Mouse (Mus musculus) liver, embryonic 13.5 days (tissue): ENCODE measurements around the gene Arhgef11. TPM values are rescaled to one million over a fixed set of nuclear protein-coding genes. Genes with fewer than 3 reads are reported as not detected.

Source experiments
- ATAC-seq: fragments of 200-750 bp; cut with Nextera tagmentation; 2 replicates; pipeline ENCODE4 v1.8.0; 2017; ENCODE audit warnings: low read depth, mild to moderate bottlenecking, moderate number of reproducible peaks, moderate library complexity
- DNase-seq: peaks from one replicate; pipeline ENCODE4 v3.0.0; 2022
- H3K27ac ChIP-seq: fragments of 300-500 bp; sonication (generic); 2 replicates; pipeline ENCODE4 v1.5.1; 2015; ENCODE audit warnings: moderate library complexity, mild to moderate bottlenecking, inconsistent platforms
- H3K27me3 ChIP-seq: fragments of 300-500 bp; sonication (generic); 2 replicates; pipeline ENCODE4 v1.6.1; 2015; ENCODE audit warnings: mild to moderate bottlenecking, inconsistent platforms
- H3K36me3 ChIP-seq: fragments of 300-500 bp; sonication (generic); 2 replicates; pipeline ENCODE4 v1.6.1; 2015; ENCODE audit warnings: mild to moderate bottlenecking, inconsistent platforms
- H3K4me1 ChIP-seq: fragments of 300-500 bp; sonication (generic); replicated peaks from 2 replicates; pipeline ENCODE4 v1.6.1; 2015; ENCODE audit warnings: inconsistent platforms
- H3K4me2 ChIP-seq: fragments of 300-500 bp; sonication (generic); 2 replicates; pipeline ENCODE4 v1.6.1; 2015; ENCODE audit warnings: inconsistent platforms, mild to moderate bottlenecking, moderate library complexity
- H3K4me3 ChIP-seq: fragments of 300-500 bp; sonication (generic); replicated peaks from 2 replicates; pipeline ENCODE4 v1.5.1; 2015; ENCODE audit warnings: mild to moderate bottlenecking, inconsistent platforms
- H3K9ac ChIP-seq: fragments of 300-500 bp; sonication (generic); 2 replicates; pipeline ENCODE4 v1.6.1; 2015; ENCODE audit warnings: mild to moderate bottlenecking, inconsistent platforms
- H3K9me3 ChIP-seq: fragments of 300-500 bp; sonication (generic); replicated peaks from 2 replicates; pipeline ENCODE4 v1.6.1; 2016; ENCODE audit warnings: inconsistent platforms
- WGBS: fragments of 180-500 bp; shearing (Covaris S2); methylation state at CpG from one replicate; pipeline ENCODE4 v1.1.7; 2015; ENCODE audit not compliant: insufficient replicate concordance; 5-methylcytosine and 5-hydroxymethylcytosine counted together
- polyA plus RNA-seq: library from polyadenylated mRNA; unstranded; fragments of >200 nt; fragmentation: Nextera tagmentation; extraction: Ambion mirVana; gene quantifications from 2 replicates; pipeline ENCODE4 v1.2.1, GENCODE M21; 2015

Arhgef11 gene
- polyA plus RNA-seq, 1 experiment from 2014 or later: 2.3 TPM

- Histone ChIP-seq H3K27ac (no peak overlapping the region), H3K9ac (no peak overlapping the region), H3K4me1 (no peaks in the 10 kb centered on the region), H3K4me2 (no peak overlapping the region), H3K9me3 (no peaks in the 10 kb centered on the region), H3K27me3 (no peaks in the 10 kb centered on the region), H3K4me3 (no peak overlapping the region), H3K36me3 (peaks cover 14% of the 10 kb centered on the region)
- 47% methylated on average over 2 of the region's 2 CpGs for WGBS
- DNase-seq: no peak
- no peak for ATAC-seq
These were observed 101.2 kb downstream of the Arhgef11 start for GRCm38 (mm10) chr3:87718525-87718924.

GRCm38 (mm10) chr3:87724556-87724955 lies 107.2 kb downstream of the Arhgef11 start:
- no peak overlapping the region for H3K9ac ChIP-seq
- WGBS: 68% methylated on average over 6 of the region's 6 CpGs
- DNase-seq: no peak
- H3K4me3 ChIP-seq: no peak overlapping the region
- H3K4me1 ChIP-seq: no peaks in the 10 kb centered on the region
- H3K27me3 ChIP-seq: no peaks in the 10 kb centered on the region
- no peak overlapping the region for H3K4me2 ChIP-seq
- peaks cover 45% of the 10 kb centered on the region for H3K36me3 ChIP-seq
- H3K9me3 ChIP-seq: no peaks in the 10 kb centered on the region
- no peak overlapping the region for H3K27ac ChIP-seq
- ATAC-seq: no peak

- WGBS: 82% methylated on average over 16 of the region's 16 CpGs
These were observed 108.2 kb downstream of the Arhgef11 start for GRCm38 (mm10) chr3:87725396-87726160.

GRCm38 (mm10) chr3:87726191-87726590 lies 108.8 kb downstream of the Arhgef11 start:
- Histone ChIP-seq H3K4me3 (no peak overlapping the region), H3K27ac (no peak overlapping the region), H3K4me2 (no peak overlapping the region), H3K4me1 (no peaks in the 10 kb centered on the region), H3K9me3 (no peaks in the 10 kb centered on the region), H3K27me3 (no peaks in the 10 kb centered on the region), H3K36me3 (peaks cover 49% of the 10 kb centered on the region), H3K9ac (no peak overlapping the region)
- ATAC-seq (no peak), DNase-seq (no peak)
- 71% methylated on average over 7 of the region's 7 CpGs for WGBS

More at GRCm38 (mm10) chr3:87725396-87726160, 108.2 kb downstream of the Arhgef11 start:
- Histone ChIP-seq H3K4me2 (no peak overlapping the region), H3K9ac (no peak overlapping the region), H3K36me3 (peaks cover 49% of the 10 kb centered on the region), H3K9me3 (no peaks in the 10 kb centered on the region), H3K4me1 (no peaks in the 10 kb centered on the region), H3K27me3 (no peaks in the 10 kb centered on the region), H3K27ac (no peak overlapping the region), H3K4me3 (no peak overlapping the region)
- DNase-seq (no peak), ATAC-seq (no peak)

GRCm38 (mm10) chr3:87728696-87729095 lies 111.3 kb downstream of the Arhgef11 start:
- DNase-seq (no peak), ATAC-seq (no peak)
- H3K27ac ChIP-seq: no peak overlapping the region
- no peak overlapping the region for H3K4me2 ChIP-seq
- peaks cover 57% of the 10 kb centered on the region for H3K36me3 ChIP-seq
- no peaks in the 10 kb centered on the region for H3K4me1 ChIP-seq
- no peaks in the 10 kb centered on the region for H3K27me3 ChIP-seq
- no peak overlapping the region for H3K9ac ChIP-seq
- H3K4me3 ChIP-seq: no peak overlapping the region
- no peaks in the 10 kb centered on the region for H3K9me3 ChIP-seq
- 70% methylated on average over 6 of the region's 6 CpGs for WGBS

GRCm38 (mm10) chr3:87733098-87733497 lies 115.7 kb downstream of the Arhgef11 start:
- ATAC-seq (no peak), DNase-seq (no peak)
- WGBS: 52% methylated on average over 4 of the region's 4 CpGs
- Histone ChIP-seq H3K27me3 (no peaks in the 10 kb centered on the region), H3K9me3 (no peaks in the 10 kb centered on the region), H3K36me3 (peaks cover 51% of the 10 kb centered on the region), H3K9ac (no peak overlapping the region), H3K4me1 (no peaks in the 10 kb centered on the region), H3K4me3 (no peak overlapping the region), H3K27ac (no peak overlapping the region), H3K4me2 (no peak overlapping the region)

GRCm38 (mm10) chr3:87733984-87734761 lies 116.8 kb downstream of the Arhgef11 start:
- Histone ChIP-seq H3K9me3 (no peaks in the 10 kb centered on the region), H3K4me2 (no peak overlapping the region), H3K36me3 (peaks cover 43% of the 10 kb centered on the region), H3K27me3 (no peaks in the 10 kb centered on the region), H3K27ac (no peak overlapping the region), H3K9ac (no peak overlapping the region), H3K4me3 (no peak overlapping the region), H3K4me1 (no peaks in the 10 kb centered on the region)
- no peak for DNase-seq
- no peak for ATAC-seq
- 71% methylated on average over 11 of the region's 11 CpGs for WGBS

- 77% methylated on average over 9 of the region's 9 CpGs for WGBS
- ATAC-seq: no peak
These were observed 118.0 kb downstream of the Arhgef11 start for GRCm38 (mm10) chr3:87735335-87735734.

GRCm38 (mm10) chr3:87738906-87739305 lies 121.5 kb downstream of the Arhgef11 start:
- Histone ChIP-seq H3K4me1 (no peaks in the 10 kb centered on the region), H3K9ac (no peak overlapping the region), H3K27ac (no peak overlapping the region), H3K27me3 (no peaks in the 10 kb centered on the region), H3K36me3 (peaks cover 21% of the 10 kb centered on the region), H3K9me3 (no peaks in the 10 kb centered on the region), H3K4me3 (no peak overlapping the region), H3K4me2 (no peak overlapping the region)
- DNase-seq: no peak
- 59% methylated on average over 5 of the region's 5 CpGs for WGBS
- no peak for ATAC-seq

More at GRCm38 (mm10) chr3:87735335-87735734, 118.0 kb downstream of the Arhgef11 start:
- H3K9ac ChIP-seq: no peak overlapping the region
- no peak overlapping the region for H3K27ac ChIP-seq
- no peaks in the 10 kb centered on the region for H3K4me1 ChIP-seq
- no peak overlapping the region for H3K4me3 ChIP-seq
- H3K9me3 ChIP-seq: no peaks in the 10 kb centered on the region
- H3K27me3 ChIP-seq: no peaks in the 10 kb centered on the region
- H3K36me3 ChIP-seq: peaks cover 38% of the 10 kb centered on the region
- no peak for DNase-seq
- H3K4me2 ChIP-seq: no peak overlapping the region

- no peak overlapping the region for H3K4me3 ChIP-seq
- no peak overlapping the region for H3K4me2 ChIP-seq
- no peak for ATAC-seq
- no peak overlapping the region for H3K9ac ChIP-seq
- H3K9me3 ChIP-seq: no peaks in the 10 kb centered on the region
- H3K27ac ChIP-seq: no peak overlapping the region
- H3K27me3 ChIP-seq: no peaks in the 10 kb centered on the region
- no peak for DNase-seq
- H3K36me3 ChIP-seq: peaks cover 11% of the 10 kb centered on the region; the same call in 1 of the 2 replicates
- no peaks in the 10 kb centered on the region for H3K4me1 ChIP-seq
- 70% methylated on average over 3 of the region's 3 CpGs for WGBS
These were observed 124.7 kb downstream of the Arhgef11 start for GRCm38 (mm10) chr3:87742013-87742412.

GRCm38 (mm10) chr3:87742735-87743134 lies 125.4 kb downstream of the Arhgef11 start:
- Histone ChIP-seq H3K9ac (no peak overlapping the region), H3K27ac (no peak overlapping the region), H3K36me3 (0 out of 2 replicates have a peak, but pooled peaks cover 5% of the 10 kb centered on the region), H3K4me2 (no peak overlapping the region), H3K4me3 (no peak overlapping the region), H3K9me3 (no peaks in the 10 kb centered on the region), H3K4me1 (no peaks in the 10 kb centered on the region), H3K27me3 (no peaks in the 10 kb centered on the region)
- WGBS: 54% methylated on average over 16 of the region's 16 CpGs
- ATAC-seq (no peak), DNase-seq (no peak)
